Mouse (Mus musculus) heart, adult 9 months (tissue): Measurements from ENCODE around the gene Wwox.

Source experiments
- DNase-seq, 2 experiments: peaks; one replicate each; pipeline ENCODE4 v3.0.0; 2022; ENCODE audit warnings: low spot score in 2 of 2

The Wwox gene

GRCm38 (mm10) chr8:114869321-114869720 lies 429.9 kb downstream of the Wwox start:
- no peak for DNase-seq

- DNase-seq: no peak
These were observed 431.0 kb downstream of the Wwox start for GRCm38 (mm10) chr8:114870410-114870809.

- no peak for DNase-seq
These were observed 433.0 kb downstream of the Wwox start for GRCm38 (mm10) chr8:114872491-114872890.

GRCm38 (mm10) chr8:114875161-114875560 lies 435.7 kb downstream of the Wwox start:
- no peak for DNase-seq

- no peak for DNase-seq
These were observed 436.7 kb downstream of the Wwox start for GRCm38 (mm10) chr8:114876161-114876611.

- DNase-seq: no peak
These were observed 437.3 kb downstream of the Wwox start for GRCm38 (mm10) chr8:114876696-114877206.

GRCm38 (mm10) chr8:114877234-114877633 lies 437.8 kb downstream of the Wwox start:
- no peak for DNase-seq

GRCm38 (mm10) chr8:114878449-114879276 lies 439.2 kb downstream of the Wwox start:
- no peak for DNase-seq

- DNase-seq: no peak
These were observed 439.8 kb downstream of the Wwox start for GRCm38 (mm10) chr8:114879277-114879568.

GRCm38 (mm10) chr8:114879678-114880077 lies 440.2 kb downstream of the Wwox start:
- no peak for DNase-seq

- DNase-seq: no peak
These were observed 441.1 kb downstream of the Wwox start for GRCm38 (mm10) chr8:114880475-114881135.

GRCm38 (mm10) chr8:114881891-114882401 lies 442.5 kb downstream of the Wwox start:
- no peak for DNase-seq

GRCm38 (mm10) chr8:114882504-114882903 lies 443.0 kb downstream of the Wwox start:
- DNase-seq: no peak

- DNase-seq: no peak
These were observed 443.6 kb downstream of the Wwox start for GRCm38 (mm10) chr8:114882936-114883606.

GRCm38 (mm10) chr8:114883967-114884366 lies 444.5 kb downstream of the Wwox start:
- no peak for DNase-seq

- DNase-seq: no peak
These were observed 445.7 kb downstream of the Wwox start for GRCm38 (mm10) chr8:114885026-114885592.

GRCm38 (mm10) chr8:114888388-114888787 lies 448.9 kb downstream of the Wwox start:
- no peak for DNase-seq

GRCm38 (mm10) chr8:114889578-114890374 lies 450.3 kb downstream of the Wwox start:
- no peak for DNase-seq

GRCm38 (mm10) chr8:114890478-114890877 lies 451.0 kb downstream of the Wwox start:
- DNase-seq: no peak

- DNase-seq: no peak
These were observed 451.8 kb downstream of the Wwox start for GRCm38 (mm10) chr8:114891252-114891651.

GRCm38 (mm10) chr8:114897432-114897831 lies 458.0 kb downstream of the Wwox start:
- no peak for DNase-seq
